Mouse (Mus musculus) B cell, adult 2 months (primary cell): ENCODE data around the gene Bpifc.
"Not testable (repeated sequence)": the region's sequence is repeated elsewhere in the genome, so short reads cannot be mapped to it uniquely, and the experiment has no call there.

Experiments
- DNase-seq, 2 experiments: peaks; one replicate each; pipeline ENCODE4 v3.0.0; 2022

Bpifc gene

GRCm38 (mm10) chr10:86011781-86012180 lies at the start of gene Bpifc:
Gene Bpifc (minus strand): TSS chr10:86011895.
- DNase-seq, result no peak

DNA sequence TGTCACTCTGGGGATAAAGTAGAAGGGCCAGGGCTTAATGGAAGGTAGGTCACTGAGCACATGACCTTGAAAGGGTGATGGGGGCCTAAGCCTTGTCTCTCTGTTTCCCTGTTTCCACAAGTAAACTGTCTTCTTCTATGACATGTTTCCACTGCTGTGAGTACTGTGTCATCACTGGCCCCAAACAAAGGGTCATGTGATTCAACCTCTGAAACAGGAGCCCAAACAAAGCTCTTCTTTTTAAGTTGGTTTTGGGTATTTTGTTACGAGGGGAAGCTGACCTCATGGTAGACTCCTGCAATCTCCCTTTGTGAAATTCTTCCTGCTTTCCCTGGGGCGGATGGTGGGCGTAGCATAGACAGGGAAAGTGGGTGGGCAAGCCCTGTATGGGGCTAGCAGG lies 48.6 kb upstream of the Bpifc start:
- no peak for DNase-seq

DNA sequence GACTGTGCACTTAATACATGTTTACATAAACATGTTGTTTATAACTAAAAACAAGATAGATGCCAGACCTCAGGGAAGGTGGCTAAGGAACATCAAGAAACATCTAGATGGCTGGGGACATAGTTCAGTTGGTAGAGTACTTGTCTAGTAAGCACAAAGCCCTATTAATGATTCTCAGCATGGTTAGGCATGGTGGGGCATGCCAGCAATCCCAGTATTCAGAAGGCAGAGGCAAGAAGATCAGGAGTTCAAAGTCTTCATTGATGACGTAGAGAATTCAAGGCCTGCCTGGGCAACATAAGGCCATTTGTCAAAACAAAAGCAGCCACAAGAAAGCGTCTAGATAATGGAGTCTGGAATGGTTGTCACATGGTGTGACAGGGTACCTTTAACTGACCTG lies 46.0 kb upstream of the Bpifc start:
- no peak for DNase-seq

- DNase-seq, result no peak
These were observed 45.6 kb upstream of the Bpifc start for GRCm38 (mm10) chr10:86057286-86057685.

DNA sequence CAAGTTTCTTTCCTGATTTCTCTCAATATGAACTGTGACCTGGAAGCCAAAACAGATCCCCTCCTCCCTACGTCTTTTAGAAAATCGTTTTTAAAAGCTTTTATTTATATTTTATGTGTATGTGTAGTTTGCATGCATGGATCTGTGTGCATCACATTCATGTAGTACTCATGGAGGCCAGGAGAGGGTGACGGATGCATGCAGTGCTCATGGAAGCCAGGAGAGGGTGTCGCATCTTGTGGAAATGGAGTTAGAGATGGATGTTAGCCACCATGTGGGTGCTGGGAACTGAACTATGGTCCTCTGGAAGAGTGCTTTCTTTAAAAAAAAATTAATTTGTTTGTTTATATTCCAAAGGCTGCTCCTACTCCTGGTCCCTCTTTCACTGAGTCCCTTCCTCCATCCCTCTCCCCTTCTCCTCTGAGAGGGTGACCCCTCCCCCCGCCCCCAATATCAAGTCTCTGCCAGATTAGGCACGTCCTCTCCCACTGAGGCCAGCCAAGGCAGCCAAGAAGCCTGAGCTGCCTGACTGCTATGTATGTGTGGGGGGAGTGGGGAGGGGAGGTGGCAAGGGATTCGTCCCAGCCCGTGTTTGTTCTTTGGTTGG lies 44.7 kb upstream of the Bpifc start:
- no peak for DNase-seq

DNA sequence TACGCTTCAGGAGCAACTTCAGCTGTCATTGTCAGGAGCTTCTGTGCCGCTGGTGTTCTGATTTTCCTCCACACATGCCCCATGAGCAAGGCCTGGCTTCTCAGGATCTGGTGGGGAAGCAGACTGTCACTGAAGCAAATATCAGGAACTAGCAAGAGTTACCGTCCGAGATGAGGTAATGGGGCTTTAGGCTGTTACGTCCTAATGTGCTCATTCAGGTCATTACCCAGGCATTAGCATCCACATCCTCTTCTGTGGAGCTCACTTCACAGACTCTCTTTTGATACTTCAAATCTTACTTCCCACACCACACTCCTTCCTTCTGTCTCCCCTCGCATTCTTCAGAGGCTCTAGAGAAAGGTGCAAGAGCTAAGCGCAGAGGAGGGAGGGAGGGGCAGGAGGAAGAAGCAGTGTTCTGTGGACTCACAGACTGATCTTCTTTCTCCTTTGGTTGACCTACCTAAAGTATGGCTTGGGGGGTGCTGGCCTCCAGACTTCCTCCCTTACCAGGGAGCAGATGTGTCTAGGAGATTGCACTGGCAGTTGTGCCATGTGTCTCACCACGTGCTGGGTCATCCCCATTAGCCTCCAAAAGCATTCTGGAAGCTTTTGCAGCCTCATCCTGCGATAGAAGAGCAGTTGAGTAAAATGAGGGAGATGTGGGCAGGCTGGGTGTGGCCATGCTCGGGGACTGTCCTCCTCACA lies 41.3 kb upstream of the Bpifc start:
- DNase-seq, result no peak

GRCm38 (mm10) chr10:86050522-86050921 lies 38.8 kb upstream of the Bpifc start:
- no peak for DNase-seq

- no peak for DNase-seq
These were observed 36.1 kb upstream of the Bpifc start for GRCm38 (mm10) chr10:86047786-86048185.

DNA sequence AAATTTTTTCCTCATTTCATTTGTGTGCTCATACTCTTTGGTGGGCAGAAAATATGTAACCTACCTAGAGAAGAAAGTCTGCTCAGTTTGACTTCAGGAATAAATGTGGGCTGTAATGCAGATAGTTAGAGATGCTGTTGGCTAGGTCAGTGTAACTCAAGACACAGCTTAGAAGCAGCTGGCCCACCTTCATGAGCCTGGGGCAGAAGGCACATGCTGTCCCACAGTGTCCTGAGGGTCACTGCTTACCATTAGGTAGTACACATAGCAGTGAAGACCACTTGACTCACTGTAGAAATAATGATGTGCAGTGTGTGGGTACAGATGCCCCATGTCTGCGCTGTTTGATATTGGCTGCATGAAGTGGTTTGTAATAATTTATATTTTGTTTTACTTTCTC lies 34.7 kb upstream of the Bpifc start:
- DNase-seq, result no peak

GRCm38 (mm10) chr10:86044066-86044465 lies 32.4 kb upstream of the Bpifc start:
- DNase-seq, result no peak

GRCm38 (mm10) chr10:86043651-86044050 lies 32.0 kb upstream of the Bpifc start:
- DNase-seq, result no peak

DNA sequence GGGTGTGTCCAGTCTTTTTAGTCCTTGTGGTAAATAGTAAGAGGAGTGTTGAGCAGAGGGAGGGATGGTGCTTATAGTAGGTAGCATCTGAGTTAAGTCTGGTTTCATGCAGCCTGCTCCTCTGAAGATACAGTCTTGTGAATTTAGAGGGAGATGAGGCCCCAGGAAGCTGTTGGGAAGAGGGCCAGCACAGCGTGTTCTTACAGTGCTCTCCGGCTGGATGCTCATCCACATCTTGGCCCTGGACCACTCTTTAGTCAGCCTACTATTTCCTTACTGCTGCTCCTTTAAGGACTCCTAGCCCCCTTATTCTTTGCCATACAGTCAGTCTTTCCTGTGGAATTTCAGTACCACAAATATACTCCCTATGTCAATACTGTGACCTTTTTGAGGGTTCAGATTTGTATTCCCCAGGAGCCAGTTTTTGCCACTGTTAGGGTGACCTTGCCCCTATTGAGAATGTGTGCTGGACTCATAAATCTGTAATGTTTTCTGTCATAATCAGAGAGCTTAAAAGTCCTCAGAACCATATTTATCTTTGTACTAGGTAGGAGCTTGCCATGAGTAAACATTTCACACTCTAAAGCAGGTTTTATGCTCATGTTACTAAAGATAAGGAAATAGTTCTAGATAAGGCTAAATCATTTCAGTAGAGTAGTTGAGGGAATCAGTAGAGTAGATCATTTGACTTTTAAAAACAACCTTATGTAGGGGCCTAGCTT lies 22.5 kb upstream of the Bpifc start:
- DNase-seq, result no peak

DNA sequence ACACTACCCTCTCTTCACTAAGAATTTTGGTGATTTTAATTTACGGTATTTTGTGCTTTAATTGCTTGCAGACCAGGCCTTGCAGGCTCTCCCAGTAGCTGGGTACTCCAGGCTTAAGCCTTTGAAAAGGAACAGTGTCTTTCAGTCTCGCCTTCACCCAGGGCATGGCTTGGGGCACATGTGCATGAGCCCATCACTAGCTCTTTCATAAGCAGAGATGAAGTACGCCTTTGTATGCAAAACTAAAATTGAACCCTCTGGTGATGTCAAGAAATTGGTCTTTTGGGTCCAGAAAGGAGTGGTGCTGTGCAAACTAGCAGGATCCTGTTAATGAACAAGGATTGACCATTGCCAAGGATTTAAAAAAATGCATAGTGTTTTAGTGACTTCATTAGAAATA lies 20.8 kb upstream of the Bpifc start:
- no peak for DNase-seq

DNA sequence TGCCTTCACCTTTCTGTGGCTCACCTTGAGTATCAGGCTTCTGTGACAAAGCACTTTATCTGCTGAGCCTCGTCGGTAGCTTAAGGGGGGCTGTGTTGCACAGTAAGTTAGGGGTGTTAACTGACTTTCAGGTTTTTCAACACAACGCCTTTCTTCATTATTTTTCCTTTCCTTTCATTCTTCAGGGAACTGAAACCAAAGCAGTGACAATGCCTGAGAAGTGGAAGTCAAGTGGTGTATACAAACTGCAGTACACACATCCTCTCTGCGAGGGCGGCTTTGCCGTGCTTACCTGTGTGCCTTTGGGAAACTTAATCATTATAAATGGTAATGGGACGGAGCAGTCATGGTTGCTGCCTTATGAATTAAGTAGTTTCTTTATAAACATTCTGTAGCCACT lies 19.0 kb upstream of the Bpifc start:
- no peak for DNase-seq

DNA sequence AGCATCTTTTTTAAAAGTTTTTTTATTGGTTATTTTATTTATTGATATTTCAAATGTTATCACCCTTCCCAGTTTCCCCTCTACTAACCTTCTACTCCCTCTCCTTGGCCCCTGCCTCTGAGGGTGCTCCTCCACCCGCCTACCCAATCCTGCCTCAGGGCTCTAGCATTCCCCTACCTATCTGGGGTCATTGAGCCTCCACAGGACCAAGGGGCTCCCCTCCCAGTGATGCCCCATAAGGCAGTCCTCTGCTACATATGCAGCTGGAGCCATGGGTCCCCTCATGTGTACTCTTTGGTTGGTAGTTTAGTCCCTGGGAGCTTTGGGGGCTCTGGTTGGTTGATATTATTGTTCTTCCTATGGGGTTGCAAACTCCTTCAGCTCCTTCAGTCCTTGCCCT lies 15.1 kb upstream of the Bpifc start:
- DNase-seq, result not testable (repeated sequence)

DNA sequence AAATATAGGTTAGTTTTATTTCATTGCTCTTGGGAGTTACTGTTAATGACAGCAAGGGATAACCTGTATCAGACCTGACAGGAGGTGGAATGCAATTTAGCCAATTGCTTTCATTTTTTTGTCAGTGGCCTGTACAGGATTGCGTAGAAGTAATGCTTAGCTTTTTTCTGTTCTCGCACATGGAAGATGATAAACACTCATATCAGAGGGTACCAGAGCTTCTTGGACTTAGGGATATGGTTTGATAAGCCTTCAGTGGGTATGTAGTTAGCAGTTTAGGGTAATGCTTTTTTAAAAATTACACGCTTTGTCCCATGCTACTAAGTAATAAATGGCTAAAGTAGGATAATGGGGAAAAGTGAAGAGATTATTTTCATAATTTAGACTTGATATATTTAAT lies 14.7 kb upstream of the Bpifc start:
- no peak for DNase-seq

DNA sequence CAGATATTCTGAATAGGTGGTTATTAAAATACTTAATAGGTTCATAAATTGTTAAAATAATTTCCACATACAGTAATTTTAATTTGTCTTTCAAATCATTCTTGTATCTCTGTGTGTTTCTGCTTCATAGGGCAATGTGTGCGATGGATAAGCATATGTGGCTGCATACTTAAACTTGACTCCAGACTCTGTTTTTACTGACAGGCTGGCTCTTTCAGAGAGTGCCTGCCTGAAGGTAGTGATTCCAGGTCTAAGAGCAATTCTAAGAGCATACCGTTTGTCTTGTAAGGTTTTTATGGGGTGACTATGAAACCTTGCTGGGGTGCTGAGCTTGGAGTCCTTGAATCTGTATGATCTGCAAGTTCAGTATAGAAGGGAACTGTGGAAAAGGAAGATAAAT lies 14.2 kb upstream of the Bpifc start:
- DNase-seq, result no peak

- no peak for DNase-seq
These were observed 11.5 kb upstream of the Bpifc start for GRCm38 (mm10) chr10:86023149-86023548.

DNA sequence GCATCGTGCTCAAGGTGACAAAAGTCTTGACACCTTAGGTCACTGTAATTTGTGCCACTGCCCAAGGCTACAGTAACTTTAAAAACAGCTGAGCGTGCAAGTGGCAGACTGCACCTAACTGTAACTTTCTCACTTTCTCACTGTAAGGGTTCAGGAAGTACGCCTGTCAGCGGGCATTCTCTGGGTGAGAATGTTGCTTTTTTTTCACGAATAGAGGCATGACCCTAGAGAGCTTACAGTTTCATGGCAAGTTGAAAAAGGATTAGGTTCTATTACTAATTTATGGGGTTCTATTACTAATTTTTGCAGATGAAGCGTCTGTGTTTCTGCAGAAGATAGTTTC lies 10.8 kb upstream of the Bpifc start:
- no peak for DNase-seq

- peak; percentile 84 to 87 for DNase-seq
These were observed 10.2 kb upstream of the Bpifc start, which contains the start of gene Fbxo7 for GRCm38 (mm10) chr10:86021749-86022473. Gene Fbxo7 (plus strand): TSS chr10:86021972.

DNA sequence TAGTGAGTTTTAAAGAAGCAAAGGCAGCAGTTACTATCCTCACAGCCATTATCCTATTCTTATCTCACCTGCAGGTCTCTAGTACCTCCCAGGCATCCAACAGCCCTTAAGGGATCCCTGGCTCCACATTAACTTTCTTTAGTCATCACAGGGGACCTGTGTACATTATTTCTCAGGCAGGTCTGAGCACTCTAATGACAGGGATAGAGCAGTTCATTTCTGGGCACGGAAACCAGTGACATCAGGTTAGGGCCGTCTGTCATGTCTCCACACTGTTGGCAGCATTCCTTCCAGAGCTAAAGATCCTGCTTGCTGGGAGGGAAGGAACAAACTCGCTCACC lies 9.7 kb upstream of the Bpifc start:
- DNase-seq, result no peak

GRCm38 (mm10) chr10:86018813-86019212 lies 7.1 kb upstream of the Bpifc start:
- DNase-seq, result no peak

DNA sequence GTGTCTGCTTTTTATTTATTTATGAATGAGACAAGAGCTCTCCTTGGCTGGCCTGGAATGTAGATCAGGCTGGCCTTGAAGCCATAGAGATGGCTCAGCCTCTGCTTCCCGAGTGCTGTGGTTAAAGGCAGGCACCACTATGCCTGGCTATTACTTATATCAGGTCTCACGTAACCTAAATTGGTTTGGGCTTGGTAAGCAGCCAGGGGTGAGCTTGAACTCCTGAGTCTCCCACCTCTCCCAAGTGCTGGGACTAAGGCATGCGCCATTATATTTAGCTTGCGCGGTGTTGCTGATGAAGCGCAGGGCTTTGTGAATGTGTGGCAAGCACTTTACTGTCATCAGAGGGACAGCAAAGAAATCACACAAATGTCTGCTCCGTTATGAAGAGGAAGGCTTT lies 6.1 kb upstream of the Bpifc start:
- no peak for DNase-seq

DNA sequence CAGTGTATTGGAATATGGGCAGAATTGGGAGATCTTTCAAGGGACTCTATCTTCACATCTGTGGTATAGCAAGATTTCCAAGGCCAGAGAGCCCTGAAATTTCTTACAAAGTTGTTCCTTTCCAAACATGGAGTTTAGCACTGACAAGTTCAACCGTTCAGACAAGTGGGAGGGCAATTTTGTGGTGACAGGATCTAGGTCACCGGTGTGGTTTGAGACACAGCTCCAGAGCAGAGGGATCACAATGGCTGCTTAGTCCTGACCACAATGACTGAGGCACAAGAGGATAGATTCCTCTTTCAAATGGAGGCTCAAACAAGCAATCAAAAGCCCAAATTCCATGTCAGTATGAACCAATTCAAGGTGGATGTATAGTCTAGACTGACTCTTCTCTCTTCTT lies 523 bp downstream of the Bpifc start:
- no peak for DNase-seq
